ENCODE assay signal across 8 mouse cellular contexts in genomic region chr3:65974232-65975058, GRCm38 (mm10). TPM values are rescaled to one million over a fixed set of nuclear protein-coding genes. Genes with fewer than 3 reads are reported as not detected.
A peak's percentile ranks its signal among the peaks of the same experiment; 100 is the strongest.
DNase-seq lines count a peak whose midpoint lies in the region; ATAC-seq and TF ChIP-seq lines count a peak whose summit lies in the region.

No protein-coding gene starts in this region.

- H3K4me1 ChIP-seq in ES-Bruce4 (ENCODE audit: control insufficient read depth, insufficient read depth, low read length), result peaks cover 3% of the 10 kb centered on the region
- H3K4me1 ChIP-seq in forebrain, embryonic 14.5 days (ENCODE audit: control insufficient read depth, insufficient read depth, low read length), result 0 out of 2 replicates have a peak, but pooled peaks cover 2% of the 10 kb centered on the region
- H3K4me1 ChIP-seq in lung, adult 2 months (ENCODE audit: control insufficient read depth, insufficient read depth, low read length), result no peaks in the 10 kb centered on the region; the same call in 1 of the 2 replicates

- H3K36me3 ChIP-seq in ES-Bruce4 (ENCODE audit: control insufficient read depth, insufficient read depth, low read length, poor library complexity, severe bottlenecking), result no peaks in the 10 kb centered on the region
- H3K36me3 ChIP-seq in forebrain, embryonic 14.5 days (ENCODE audit: control insufficient read depth, insufficient read depth, low read length), result no peaks in the 10 kb centered on the region

- peak; percentile 62; the same call in 1 of the 2 replicates for TF ChIP-seq EP300 in ES-Bruce4 (IDR thresholded peaks at IDR 0.05; ENCODE audit: insufficient read depth, low read depth, low read length)

- intact Hi-C loops in heart, postnatal 25 days (cut with DNase I), result loop anchor here (1.0 to 2.0 kb wide), 2 partner anchors 16 kb away; partner anchors contain the start of gene Ccnl1

- ATAC-seq in cerebellum, adult (ENCODE audit: insufficient number of reproducible peaks, low FRiP score, low TSS enrichment), result peak; percentile 95
- ATAC-seq in forebrain, embryonic 14.5 days, result peak; percentile 97
- peak; percentile 96 for ATAC-seq in neutrophil, adult 5-6 weeks (ENCODE audit: extremely low read depth, insufficient number of reproducible peaks, low FRiP score, poor library complexity, severe bottlenecking)

- H3K27ac ChIP-seq in ES-Bruce4 (ENCODE audit: insufficient read depth, low read length), result peak overlapping the region; percentile 97
- peak overlapping the region; percentile 96 for H3K27ac ChIP-seq in forebrain, embryonic 14.5 days (ENCODE audit: low read depth, low read length)

- peak; percentile 45 for TF ChIP-seq POLR2A in ES-Bruce4 (IDR thresholded peaks at IDR 0.05; ENCODE audit: insufficient read depth, low read length)
- peak; percentile 89 for TF ChIP-seq POLR2A in lung, adult 2 months (IDR thresholded peaks at IDR 0.05; ENCODE audit: borderline replicate concordance, extremely low read depth, low read depth, low read length)

- H3K9ac ChIP-seq in ES-Bruce4 (ENCODE audit: low read depth, poor library complexity, severe bottlenecking), result peak overlapping the region; percentile 68
- peak overlapping the region; percentile 78 for H3K9ac ChIP-seq in forebrain, embryonic 14.5 days (ENCODE audit: low read length)

- WGBS in forebrain, embryonic 14.5 days, result under 1% methylated on average over 41 of the region's 43 CpGs
- under 1% methylated on average over 43 of the region's 43 CpGs for WGBS in lung, adult 2 months

- H3K9me3 ChIP-seq in ES-Bruce4 (replicated peaks; ENCODE audit: control insufficient read depth, insufficient read depth, low read length, poor library complexity, severe bottlenecking), result no peaks in the 10 kb centered on the region
- H3K9me3 ChIP-seq in forebrain, embryonic 14.5 days (replicated peaks; ENCODE audit: control insufficient read depth, low read length), result no peaks in the 10 kb centered on the region

- no peak for TF ChIP-seq CTCF in ES-Bruce4 (IDR thresholded peaks at IDR 0.05; ENCODE audit: low read depth, low read length)
- no peak for TF ChIP-seq CTCF in lung, adult 2 months (IDR thresholded peaks at IDR 0.05; ENCODE audit: insufficient read depth, low read length)

- peak; percentile 97 for DNase-seq in forebrain, embryonic 14.5 days (ENCODE audit: low spot score)
- peak; percentile 97 for DNase-seq in heart, postnatal 25 days (ENCODE audit: low spot score)
- peak; percentile 97 to 99 for DNase-seq in layer of hippocampus, adult 18-20 months (ENCODE audit: low spot score in 2 of 2)
- DNase-seq in lung, adult 2 months, result peak; percentile 98
- peak; percentile 93 to 96 for DNase-seq in thymus, adult 18-20 months

- H3K4me3 ChIP-seq in ES-Bruce4 (ENCODE audit: low read depth, low read length), result peak overlapping the region; percentile 97
- H3K4me3 ChIP-seq in forebrain, embryonic 14.5 days (ENCODE audit: low read depth, low read length), result peak overlapping the region; percentile 59
- H3K4me3 ChIP-seq in lung, adult 2 months (replicated peaks; ENCODE audit: extremely low read depth, low read depth, low read length), result peak overlapping the region; percentile 99

- H3K27me3 ChIP-seq in ES-Bruce4 (ENCODE audit: control insufficient read depth, insufficient read depth, low read length, poor library complexity, severe bottlenecking), result no peaks in the 10 kb centered on the region
- no peaks in the 10 kb centered on the region for H3K27me3 ChIP-seq in forebrain, embryonic 14.5 days (replicated peaks; ENCODE audit: control insufficient read depth, insufficient read depth, low read length)

- peak overlapping the region; percentile 74 for H3K4me2 ChIP-seq in forebrain, embryonic 14.5 days (ENCODE audit: low read length)

RNA-seq across cellular contexts. Expression of gene Ccnl1, which starts 16.4 kb away (rescaled TPM):
- polyA plus RNA-seq in ES-Bruce4 (2011; ENCODE audit: insufficient read depth, insufficient read length, low read depth, missing spikeins), result 115 and 117 TPM in 2 replicates
- polyA plus RNA-seq in forebrain, embryonic 14.5 days (2014; fragmentation: Nextera tagmentation; extraction: Ambion mirVana), result 76.6 and 84.4 TPM in 2 replicates
- total RNA-seq in heart, postnatal 25 days (2021), result 10 to 100 TPM; 19.0 to 23.4 TPM
- 10 to 100 TPM; 52.5 to 57.8 TPM for total RNA-seq in layer of hippocampus, adult 18-20 months (2021)
- polyA plus RNA-seq in lung, adult 2 months (2012; rRNA removed), result 51.4 and 75.1 TPM in 2 replicates
- 413 and 456 TPM in 2 replicates for total RNA-seq in neutrophil, adult 5-6 weeks (2017)

Comparison
In these comparisons a context has a peak if more than half of its experiments do, and no peak if none do; other contexts are left out.
1. Peak in every context shown above with its lines: DNase-seq, ATAC-seq, H3K4me3 ChIP-seq and H3K27ac ChIP-seq.